Mouse (Mus musculus): ENCODE data around the gene Lbx1. TPM values are rescaled to one million over a fixed set of nuclear protein-coding genes. Genes with fewer than 3 reads are reported as not detected.
A peak's percentile ranks its signal among the peaks of the same experiment; 100 is the strongest.

Gene Lbx1
- total RNA-seq, 2 experiments from 2014 or later = 0.11 TPM; not detected in 1

DNA sequence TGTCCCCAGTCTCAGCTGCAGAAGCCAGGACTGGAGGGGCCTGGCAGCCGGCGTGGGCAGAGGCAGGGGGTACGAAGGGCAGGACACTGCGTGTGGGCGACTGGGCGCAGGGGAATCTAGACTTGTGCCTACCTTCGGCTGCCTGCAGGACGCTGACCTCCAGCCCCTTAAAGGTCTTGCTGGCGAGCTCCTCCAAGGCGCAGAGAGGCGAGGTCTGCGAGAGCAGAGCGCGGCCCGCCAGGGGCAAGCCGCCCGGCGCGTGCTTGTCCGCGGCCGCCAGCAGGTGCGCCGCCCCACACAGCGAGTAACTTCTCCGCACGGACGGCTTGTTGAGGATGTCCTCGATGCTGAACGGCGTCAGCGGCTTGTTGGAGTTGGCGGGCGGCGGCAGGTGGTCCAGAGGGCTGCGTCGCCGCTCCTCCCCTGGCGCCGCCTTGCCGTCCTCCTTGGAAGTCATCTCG lies 811 bp downstream of the Lbx1 start:
- no peak for DNase-seq
- intact Hi-C loops (cut with DNase I) = loop anchor here (5.0 to 10.0 kb wide), 2 partner anchors 482 to 1630 kb away; no protein-coding TSS in a partner anchor

DNA sequence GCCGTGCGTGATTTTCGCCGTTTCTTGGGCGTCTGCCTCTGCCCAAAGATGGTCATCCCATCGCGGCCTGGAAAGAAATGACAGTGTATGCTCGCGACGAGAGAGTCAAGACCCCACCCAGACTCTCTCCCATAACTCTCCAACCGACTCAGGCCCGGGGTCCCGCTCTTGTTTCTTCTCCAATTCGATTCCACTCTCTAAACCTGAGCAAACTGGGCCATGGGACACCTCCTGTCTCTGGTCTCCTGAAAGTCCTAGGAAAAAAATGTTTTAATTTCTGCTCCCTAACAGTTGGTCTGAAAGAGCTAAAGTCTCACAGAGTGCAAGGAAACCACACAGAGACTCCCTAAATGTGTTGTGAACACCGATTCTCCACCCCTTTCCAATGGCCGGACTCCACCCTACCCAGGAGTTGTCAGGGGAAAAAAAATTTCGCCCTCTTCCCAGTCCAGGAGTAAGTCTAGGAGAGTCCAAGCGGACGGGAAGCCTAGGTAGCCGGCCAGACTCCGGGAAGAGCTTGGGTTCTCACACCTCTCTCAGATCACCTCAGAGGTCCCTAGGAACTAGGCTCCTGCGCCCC lies 1.3 kb downstream of the Lbx1 start:
- intact Hi-C loops (cut with DNase I) = loop anchor here (5.0 to 10.0 kb wide), 2 partner anchors 482 to 1629 kb away; no protein-coding TSS in a partner anchor
- DNase-seq = no peak

DNA sequence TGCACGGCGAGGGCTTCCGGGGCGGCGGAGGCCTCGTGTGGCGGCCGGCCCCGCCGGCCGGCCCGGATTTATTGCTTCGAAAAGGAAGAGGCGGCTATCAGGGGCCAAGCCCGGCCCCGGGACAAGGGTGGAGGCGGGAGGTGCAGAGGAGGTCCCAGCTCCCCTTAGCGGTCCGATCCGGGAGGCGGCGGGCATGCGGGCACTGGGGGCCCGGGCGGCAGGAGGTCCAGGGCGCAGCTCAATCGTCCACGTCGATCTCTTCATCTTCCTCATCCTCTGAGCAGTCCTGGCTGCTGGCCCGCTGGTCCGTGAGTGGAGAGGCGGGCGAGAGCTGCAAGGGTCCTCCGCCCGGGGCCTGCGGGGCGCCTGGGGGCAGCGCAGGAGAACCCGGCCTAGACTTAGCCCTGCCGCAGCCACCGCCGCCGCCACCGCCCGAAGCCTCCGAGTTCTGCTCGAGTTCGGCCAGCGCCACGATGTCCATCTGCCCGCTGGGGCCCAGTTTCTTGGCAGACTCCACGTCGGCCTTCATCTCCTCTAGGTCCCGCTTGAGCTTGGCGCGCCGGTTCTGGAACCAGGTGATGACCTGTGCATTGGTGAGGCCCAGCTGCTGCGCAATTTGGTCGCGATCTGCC lies 2.0 kb downstream of the Lbx1 start:
- DNase-seq = no peak
- intact Hi-C loops (cut with DNase I) = loop anchor here (5.0 to 10.0 kb wide), 2 partner anchors 481 to 1629 kb away; no protein-coding TSS in a partner anchor

DNA sequence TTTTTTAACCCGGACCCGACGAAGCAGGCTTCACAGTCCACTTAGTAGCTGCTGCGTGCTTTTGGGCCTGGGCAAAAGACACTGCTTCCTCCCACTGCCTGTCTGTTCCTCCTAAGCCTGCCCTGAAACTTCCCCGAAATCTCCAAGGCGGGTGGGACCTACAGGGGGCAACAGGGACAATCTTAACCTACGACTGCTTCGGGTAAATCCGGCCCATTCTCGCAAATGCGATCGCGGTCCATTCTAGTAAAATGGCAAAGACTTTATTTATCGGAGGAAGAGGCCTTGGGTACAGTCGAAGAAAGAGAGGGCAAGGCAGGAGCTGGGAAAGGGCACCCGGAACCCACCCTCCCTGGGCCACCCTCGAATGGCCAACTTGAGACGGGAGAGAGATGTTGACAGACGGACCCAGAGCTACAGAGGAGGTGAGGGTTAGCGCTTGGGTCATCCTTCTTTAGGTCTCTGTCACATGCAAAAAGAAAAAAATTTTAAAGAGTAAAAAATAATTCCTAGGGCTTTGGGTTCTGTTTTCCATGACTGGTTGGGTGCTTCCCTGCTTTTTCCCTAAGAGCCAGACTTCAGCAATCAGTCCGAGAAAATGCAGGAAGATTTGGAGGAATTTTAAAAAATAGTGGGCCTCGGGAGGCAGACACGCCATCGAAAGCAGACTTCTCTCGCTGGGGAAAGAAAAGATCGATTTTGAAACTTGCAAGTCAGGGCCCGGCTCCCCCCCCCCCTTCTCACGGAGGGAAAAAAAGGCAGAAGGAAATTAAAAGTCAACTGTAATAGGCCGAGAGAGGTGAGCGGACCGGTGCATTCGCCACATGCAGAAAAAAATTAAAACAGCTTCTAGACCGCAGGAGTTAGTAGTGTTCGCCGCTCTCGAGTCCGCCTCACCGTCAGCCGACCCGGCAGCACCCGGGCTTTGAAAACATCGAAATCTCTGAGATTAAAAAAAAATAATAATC lies 2.9 kb downstream of the Lbx1 start:
- DNase-seq = no peak
- intact Hi-C loops (cut with DNase I) = loop anchor here (5.0 to 10.0 kb wide), 2 partner anchors 480 to 1628 kb away; no protein-coding TSS in a partner anchor

DNA sequence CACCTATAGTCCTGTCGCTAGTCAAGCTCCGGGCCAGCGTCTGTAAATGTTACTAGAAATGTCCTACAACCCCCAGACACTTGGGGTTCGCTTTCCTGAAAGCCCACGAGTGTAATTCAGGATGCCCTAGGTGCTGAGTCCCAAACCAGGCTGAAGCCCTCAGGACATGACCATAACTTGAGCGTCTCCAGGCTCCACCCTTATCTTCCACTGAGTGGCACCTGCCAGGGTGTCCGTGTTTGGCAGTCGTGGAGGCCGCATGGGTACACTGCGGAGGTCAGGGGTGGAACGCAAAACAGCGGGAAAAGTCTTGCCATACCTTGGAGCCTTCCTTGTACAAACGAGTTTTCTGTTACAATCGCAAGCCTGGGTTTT lies 3.6 kb downstream of the Lbx1 start:
- peak; percentile 35 to 69 for DNase-seq
- intact Hi-C loops (cut with DNase I) = loop anchor here (5.0 to 10.0 kb wide), 2 partner anchors 480 to 1627 kb away; no protein-coding TSS in a partner anchor

DNA sequence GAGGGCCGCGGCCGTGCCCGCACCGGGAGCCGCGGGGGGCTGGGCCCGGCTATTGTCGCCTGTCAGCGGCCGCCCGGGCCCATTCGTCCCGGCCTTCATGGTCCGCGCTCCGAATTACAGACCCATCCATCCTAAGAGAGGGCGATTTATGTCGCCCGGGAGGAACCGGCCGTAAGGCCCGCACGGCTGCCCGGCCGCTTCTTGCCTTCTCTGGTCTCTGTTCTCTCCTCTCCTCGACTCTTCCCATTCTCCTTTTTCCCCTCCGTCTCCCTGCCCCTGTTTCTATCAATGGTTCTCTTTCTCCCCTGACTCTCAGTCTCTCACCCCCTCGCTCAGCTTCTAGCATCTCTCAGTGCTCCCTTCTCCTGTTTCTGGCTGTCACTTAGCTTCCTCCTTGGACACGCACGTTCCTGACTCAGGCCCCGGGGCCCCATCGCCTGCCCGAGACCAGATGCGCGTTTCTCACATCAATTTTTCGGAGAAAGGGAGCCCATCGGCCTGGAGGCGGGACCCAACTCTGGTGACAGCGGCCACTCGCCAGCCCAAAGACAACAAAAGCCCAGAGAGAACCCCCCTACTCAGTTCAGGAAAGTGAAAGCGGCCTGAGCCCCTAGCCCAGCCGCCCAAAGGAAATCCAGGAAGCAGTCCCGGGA lies 4.1 kb downstream of the Lbx1 start:
- intact Hi-C loops (cut with DNase I) = loop anchor here (5.0 to 10.0 kb wide), 2 partner anchors 479 to 1627 kb away; no protein-coding TSS in a partner anchor
- DNase-seq = peak; percentile 30 to 54

DNA sequence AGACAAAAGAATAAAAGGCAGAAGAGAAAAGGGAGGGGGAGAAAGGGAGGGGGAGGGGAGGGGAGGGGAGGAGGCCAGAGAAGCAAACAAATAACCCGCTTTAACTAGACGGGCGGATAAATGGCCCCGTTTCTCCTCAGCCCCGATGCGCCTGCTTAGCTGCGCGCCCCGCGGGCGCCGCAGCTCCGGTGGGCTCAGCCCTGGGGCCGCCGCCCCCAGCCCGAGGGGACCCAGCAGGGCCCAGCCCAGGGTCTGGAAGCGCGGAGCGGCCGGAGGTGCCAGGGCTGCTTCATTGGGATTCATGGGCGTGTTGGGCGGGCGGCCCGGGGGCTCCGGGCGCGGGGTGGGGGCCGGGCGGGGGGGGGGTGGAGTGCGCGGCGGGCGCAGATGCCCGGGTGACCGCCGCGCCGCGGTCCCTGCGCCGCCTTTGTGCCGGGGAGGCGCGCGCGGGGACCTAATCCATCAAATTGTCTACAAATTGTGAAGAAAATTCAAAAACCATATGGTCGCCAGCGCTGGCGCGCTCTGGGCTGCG lies 4.7 kb downstream of the Lbx1 start:
- DNase-seq = no peak

DNA sequence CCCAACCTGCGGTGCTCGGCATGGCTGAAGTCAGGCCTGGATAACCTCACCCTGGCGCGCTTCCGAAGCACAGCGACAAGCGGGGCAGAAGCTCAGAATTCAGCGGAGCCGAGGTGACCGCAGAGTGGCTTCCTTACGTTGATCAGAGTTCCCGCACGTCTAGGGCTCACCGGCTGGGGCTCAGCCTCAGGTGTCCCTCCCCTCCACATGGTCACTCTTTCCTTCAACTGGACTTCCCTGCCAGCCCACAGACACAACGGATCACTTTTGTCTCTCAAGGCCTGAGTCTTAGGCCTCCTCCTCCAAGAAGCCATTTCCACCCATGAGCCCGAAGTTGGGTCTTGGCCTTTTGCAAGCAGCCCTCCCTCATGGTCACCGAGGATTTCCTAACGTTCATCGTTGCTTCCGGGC lies 5.4 kb downstream of the Lbx1 start:
- intact Hi-C loops (cut with DNase I) = loop anchor here (5.0 to 10.0 kb wide), 2 partner anchors 478 to 1625 kb away; no protein-coding TSS in a partner anchor
- DNase-seq = peak in 1 of 2 experiments; percentile 31

More for the DNA sequence above, 4.7 kb downstream of the Lbx1 start:
- intact Hi-C loops (cut with DNase I) = loop anchor here (5.0 to 10.0 kb wide), 2 partner anchors 479 to 1626 kb away; no protein-coding TSS in a partner anchor

DNA sequence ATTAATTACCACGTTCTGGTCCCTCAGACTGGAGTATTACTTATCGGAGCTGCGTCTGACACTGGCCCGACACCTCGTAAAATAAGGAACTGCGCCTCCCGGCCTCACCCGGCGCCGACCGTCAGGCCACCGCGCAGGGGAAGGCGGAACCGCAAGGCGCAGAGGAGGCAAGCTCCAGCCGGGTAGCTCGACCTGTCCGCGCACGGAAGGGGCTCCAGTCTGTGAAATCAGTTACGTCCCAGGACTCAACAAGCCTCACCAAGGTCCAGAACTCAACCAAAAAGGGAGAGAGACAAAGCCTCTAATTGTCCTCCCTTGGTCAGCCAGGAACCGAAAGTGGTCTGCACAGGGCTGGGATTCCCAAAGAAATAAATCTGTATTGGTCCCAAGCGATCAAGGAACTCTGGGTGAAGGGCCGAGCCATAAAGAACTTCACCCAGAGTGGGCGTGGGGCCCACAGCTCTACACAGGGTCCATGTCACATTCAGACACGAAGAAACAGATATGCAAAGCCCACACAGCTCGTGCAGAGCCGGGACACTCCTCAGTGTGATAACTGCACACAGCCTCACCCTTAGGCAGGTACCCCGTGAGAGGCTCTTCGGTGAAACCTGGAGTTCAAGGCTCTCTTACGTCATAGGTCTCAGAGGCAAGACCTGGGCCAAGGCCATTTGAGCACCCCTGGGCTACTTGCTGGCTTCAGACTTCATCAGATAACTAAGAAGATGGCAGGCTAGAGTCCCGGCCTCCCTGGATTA lies 6.1 kb downstream of the Lbx1 start:
- DNase-seq = peak; percentile 38 to 59
- intact Hi-C loops (cut with DNase I) = loop anchor here (2.0 to 10.0 kb wide), 3 partner anchors 13 to 1625 kb away; no protein-coding TSS in a partner anchor

DNA sequence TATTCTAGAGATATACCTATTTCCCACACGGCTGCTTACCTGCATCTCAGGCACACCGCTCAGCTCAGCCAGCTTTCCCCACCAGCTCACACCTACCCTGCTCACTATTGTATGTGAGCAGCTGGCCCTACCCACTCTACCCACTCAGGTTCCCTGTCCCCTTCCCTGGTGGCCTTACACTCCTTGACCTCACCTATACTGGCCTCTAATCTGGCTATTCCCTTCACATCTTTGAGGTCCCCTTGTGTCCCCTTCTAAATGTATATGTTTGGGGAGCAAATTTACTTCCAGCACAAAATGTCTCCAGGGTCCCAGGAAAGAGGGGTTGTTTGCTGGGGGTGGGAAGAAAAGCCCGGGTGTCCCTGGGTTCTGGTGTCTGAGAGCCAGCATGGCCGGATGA lies 6.8 kb downstream of the Lbx1 start:
- no peak for DNase-seq
- intact Hi-C loops (cut with DNase I) = loop anchor here (2.0 kb wide), 1 partner anchor 14 kb away; no protein-coding TSS in a partner anchor

DNA sequence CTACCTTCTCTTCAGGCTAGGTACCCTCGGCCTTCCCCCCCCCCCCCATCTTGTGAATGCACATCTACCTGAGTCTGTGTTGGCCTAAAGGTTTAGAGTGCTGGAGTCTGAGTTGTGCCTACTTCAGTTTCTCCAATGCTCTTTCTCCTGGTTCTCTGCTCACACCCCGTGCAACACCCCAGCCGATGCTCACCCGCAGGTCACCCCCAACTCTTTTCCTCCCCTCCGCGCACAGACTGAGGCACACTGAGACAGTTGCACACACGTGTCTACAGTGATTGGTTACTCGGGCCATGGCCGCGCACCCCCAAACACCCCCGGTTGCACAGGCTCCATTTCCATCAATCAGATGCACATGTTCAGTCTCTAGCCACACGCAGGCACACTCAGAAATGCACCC lies 7.5 kb downstream of the Lbx1 start:
- DNase-seq = no peak
- intact Hi-C loops (cut with DNase I) = loop anchor here (2.0 kb wide), 1 partner anchor 15 kb away; no protein-coding TSS in a partner anchor

DNA sequence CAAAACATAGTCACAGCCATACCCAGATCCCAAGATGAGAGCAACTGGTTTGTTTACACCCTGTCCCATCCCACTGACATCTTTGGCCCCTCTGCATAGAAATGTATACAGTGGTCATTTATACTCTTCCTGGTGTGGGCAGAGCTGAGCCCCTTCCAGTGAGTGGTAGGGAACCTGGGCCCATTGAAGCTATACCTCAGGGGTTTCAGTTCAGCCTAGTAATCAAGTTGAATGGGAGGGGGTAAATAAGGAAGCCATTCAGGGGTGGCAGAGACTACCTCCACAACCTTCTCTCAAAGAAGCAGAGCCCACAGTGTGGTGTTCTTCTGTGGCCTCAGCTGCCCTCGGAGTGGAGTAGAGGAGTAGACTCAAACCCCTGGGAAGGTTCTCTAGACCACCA lies 7.9 kb downstream of the Lbx1 start:
- DNase-seq = no peak
- intact Hi-C loops (cut with DNase I) = loop anchor here (2.0 kb wide), 1 partner anchor 15 kb away; no protein-coding TSS in a partner anchor

DNA sequence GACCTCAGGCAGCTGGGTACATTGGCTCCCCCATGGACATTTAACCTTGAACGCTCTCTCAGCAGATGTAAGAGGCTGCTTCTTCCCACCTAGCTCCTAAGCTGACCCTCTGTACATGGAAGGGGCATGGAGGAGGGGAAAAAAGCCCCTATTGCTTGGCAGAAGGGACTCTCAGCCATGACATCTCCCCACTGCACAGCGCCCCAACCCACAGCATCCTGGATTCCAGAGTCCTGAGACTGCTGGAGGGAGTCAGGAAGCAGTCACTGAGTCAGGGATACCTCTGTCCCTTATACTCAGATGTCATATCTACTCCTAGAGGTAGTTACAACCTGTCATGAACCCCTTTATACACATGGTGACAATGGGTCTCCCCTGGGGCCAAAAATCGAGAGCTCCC lies 8.6 kb downstream of the Lbx1 start:
- no peak for DNase-seq
- intact Hi-C loops (cut with DNase I) = no loop called here

DNA sequence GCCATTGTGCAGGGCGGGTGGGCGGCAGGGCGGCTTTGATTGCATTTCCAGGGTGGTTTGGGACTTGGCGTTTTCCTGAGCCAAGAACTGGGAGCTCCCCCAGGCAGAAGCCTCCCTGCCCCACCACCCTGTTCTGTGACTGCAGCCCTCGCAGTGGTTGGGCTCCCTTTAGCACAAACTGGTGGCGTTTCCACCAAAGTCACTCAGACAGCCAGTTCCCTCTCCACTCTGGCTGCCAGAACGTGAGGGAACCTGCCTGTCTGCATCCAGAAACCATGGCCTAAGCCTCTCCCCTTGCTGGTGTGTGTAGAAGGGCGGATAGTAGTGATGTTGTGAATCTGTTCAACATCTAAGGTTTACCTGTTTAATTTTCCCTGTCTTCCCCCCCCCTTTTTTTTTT lies 9.4 kb downstream of the Lbx1 start:
- no peak for DNase-seq
- intact Hi-C loops (cut with DNase I) = no loop called here

DNA sequence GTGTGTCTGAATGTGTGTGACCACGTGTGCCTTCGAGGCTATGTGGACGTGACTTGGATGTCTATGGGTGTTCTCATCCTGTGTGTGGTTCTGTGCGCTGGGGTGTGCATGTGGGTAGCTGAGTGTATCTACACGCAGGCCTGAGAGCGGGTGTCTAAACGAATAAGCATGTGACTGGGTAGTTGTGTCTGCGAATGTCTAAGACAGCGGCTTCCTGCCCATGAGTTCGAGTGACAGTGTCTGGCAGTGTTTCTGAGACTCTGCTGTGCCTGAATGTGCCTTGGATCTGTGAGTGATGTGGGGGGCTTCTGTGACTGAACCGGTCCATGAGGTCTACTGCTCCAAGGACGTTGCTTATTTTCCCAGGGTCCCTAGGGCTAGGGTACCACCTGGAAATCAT lies 10.5 kb downstream of the Lbx1 start:
- DNase-seq = no peak
- intact Hi-C loops (cut with DNase I) = no loop called here

DNA sequence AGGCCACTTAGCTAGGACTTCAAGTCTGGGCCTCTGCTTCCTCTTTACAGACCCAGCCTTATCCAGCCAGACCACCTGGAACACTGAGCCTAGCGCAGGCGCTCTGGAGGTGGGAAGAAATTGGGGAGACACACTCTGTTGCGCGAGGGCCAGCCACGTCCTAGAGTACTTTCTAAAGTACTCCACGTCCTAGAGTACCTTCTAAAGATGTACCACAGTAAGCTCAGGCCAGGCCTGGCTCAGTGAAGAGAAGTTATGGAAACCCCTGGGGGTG lies 11.4 kb downstream of the Lbx1 start:
- intact Hi-C loops (cut with DNase I) = no loop called here
- no peak for DNase-seq

DNA sequence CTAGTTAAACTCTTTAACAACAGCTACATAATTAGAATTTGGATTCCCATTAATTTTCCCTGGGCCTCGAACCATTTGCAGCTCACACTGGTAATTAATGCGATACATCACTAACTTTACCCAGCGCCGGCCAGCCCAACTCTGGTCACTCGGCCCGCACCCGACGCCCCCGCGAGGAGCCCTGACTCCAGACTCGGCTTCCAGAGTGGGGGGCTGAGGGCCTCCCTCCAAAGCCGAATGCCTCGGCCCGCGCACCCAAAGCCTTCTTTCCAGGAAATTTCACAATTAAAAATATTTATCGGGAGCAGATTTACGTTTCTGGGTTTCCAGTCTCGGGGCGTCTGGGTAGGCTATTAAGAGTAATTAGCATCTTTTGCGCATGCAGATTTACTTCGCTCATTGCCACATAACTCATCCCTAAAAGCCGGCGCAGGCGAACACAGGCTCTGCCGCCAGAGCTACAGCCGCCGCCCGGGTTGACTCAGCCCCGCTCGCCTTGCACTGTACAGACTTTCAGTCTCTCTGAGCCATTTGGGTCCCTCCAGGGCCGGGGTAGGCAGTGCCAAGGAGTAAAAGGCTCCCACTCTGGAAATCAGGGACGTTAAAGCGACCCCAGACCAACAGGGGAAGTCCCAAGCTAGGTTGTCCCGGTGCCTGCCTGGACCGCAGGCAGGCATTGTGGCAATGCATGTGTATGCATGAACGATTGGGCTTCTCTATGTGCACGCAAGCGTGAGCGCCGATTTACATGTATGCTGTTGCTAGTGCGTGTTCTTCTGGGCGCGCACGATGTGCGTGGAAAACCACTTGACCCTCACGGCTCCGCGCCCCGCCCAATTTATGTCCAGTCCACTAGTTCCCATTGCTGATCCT lies 12.0 kb downstream of the Lbx1 start:
- intact Hi-C loops (cut with DNase I) = no loop called here
- DNase-seq = no peak

DNA sequence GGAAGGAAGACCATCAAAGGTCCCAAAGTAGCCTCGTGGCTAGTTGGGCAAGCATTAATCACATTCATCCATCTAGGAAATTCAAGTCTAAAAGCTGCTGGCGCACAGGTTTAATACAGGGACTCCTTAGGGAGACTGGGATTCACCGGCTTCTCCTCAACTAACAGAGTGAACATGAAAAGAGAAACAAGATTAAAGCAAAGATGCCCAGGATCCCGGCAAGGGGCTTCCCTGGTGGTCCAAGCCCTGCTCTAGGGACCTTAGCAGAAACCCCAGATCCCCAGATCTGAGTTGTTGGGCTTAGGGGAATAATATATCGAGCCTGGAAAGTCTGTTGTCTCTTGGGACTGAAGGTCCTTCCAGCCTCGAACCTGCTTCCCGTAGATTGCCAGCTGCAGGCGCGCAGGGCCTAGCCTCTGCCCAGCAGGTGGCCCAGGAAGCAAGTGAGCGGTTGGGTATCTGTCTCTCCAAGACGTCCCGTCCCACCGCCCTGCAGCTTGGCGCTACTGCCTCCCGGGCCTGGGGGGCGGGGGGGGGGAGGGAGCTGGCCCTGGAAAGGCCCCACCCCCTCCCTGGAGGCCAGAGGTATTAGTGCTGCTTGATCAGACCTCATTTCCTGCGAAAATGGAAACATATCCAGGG lies 13.3 kb downstream of the Lbx1 start:
- intact Hi-C loops (cut with DNase I) = no loop called here
- no peak for DNase-seq

Measured in heart, postnatal 36 days (tissue).